Comparison of ENCODE assay signal across 8 mouse cellular contexts in the genomic region with DNA sequence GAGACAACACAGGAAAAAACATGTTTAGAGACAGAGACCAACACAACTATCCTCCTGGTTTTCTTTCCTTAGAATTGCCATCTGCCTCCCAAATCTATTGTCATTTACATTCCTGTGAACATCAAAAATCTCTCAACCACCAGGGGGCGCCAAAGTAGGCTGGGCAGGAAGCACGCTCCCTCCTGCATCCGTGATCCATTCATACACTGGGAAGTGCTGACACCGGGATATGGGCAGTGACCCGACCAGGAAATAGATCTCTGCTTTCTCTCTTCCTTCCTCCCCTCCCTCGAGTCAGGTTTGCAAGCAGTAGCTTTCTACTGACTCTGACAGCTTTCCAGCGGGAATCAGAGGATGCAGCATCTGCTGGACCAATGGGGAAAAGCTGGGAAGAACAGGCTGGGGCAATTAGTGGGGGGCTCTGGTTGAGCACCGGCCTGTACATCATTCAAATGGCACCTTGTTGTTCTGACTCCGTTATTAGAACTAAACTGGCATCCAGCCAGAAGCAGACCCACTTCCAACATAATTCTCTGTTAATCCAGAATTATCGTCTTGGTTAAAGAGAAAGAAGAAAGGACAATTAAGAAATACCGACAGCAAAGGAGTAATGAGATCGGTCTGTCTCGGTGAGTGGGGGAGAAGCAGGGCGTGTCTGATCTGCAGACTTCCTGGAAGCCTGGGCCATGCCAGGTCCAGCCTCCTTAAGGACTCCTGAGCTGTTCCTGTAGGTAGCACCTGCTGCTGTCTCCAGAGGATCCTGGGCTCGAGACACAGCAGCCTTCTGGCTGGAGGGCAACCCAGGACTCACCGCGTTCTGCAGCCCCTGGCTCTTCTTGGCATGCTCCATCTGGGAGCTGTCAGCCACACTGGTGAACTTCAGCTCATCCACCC. TPM values are rescaled to one million over a fixed set of nuclear protein-coding genes. Genes with fewer than 3 reads are reported as not detected.
A peak's percentile ranks its signal among the peaks of the same experiment; 100 is the strongest.
DNase-seq lines count a peak whose midpoint lies in the region; ATAC-seq and TF ChIP-seq lines count a peak whose summit lies in the region.

No protein-coding gene starts in this region.

- no peak overlapping the region for H3K9ac ChIP-seq in forebrain, embryonic 15.5 days (replicated peaks)
- no peak overlapping the region for H3K9ac ChIP-seq in hindbrain, postnatal 0 days (replicated peaks; ENCODE audit: low read length)
- no peak overlapping the region for H3K9ac ChIP-seq in midbrain, embryonic 16.5 days (ENCODE audit: low read depth, low read length)

- peak; percentile 78 for DNase-seq in layer of hippocampus, adult 11-12 months (ENCODE audit: low spot score)
- no peak for DNase-seq in layer of hippocampus, adult 9-11 months
- DNase-seq in adrenal gland, postnatal 36 days = peak; percentile 77 to 85
- DNase-seq in hindbrain, postnatal 0 days (ENCODE audit: low spot score) = peak; percentile 65
- DNase-seq in left cerebral cortex, postnatal 25 days (ENCODE audit: low spot score in 2 of 2) = peak; percentile 66 to 74
- DNase-seq in thymus, postnatal 0 days (ENCODE audit: low spot score) = peak; percentile 58

- H3K4me2 ChIP-seq in forebrain, embryonic 15.5 days (replicated peaks) = 0 out of 2 replicates have a peak overlapping the region, but pooled peaks have one; percentile 8
- H3K4me2 ChIP-seq in hindbrain, postnatal 0 days (ENCODE audit: low read depth, low read length) = no peak overlapping the region
- H3K4me2 ChIP-seq in midbrain, embryonic 16.5 days (ENCODE audit: low read length) = 0 out of 2 replicates have a peak overlapping the region, but pooled peaks have one; percentile 9

- ATAC-seq in forebrain, embryonic 15.5 days (replicated peaks) = no peak
- 0 out of 2 replicates have a peak, but pooled peaks have one; percentile 32 for ATAC-seq in hindbrain, postnatal 0 days
- ATAC-seq in midbrain, embryonic 16.5 days = 0 out of 2 replicates have a peak, but pooled peaks have one; percentile 54

- H3K27ac ChIP-seq in forebrain, embryonic 15.5 days (replicated peaks) = no peak overlapping the region
- no peak overlapping the region for H3K27ac ChIP-seq in hindbrain, postnatal 0 days
- no peak overlapping the region for H3K27ac ChIP-seq in midbrain, embryonic 16.5 days (ENCODE audit: low read length)

- intact Hi-C loops in left cerebral cortex, postnatal 25 days (cut with DNase I) = no loop called here

- H3K27me3 ChIP-seq in forebrain, embryonic 15.5 days = no peaks in the 10 kb centered on the region
- no peaks in the 10 kb centered on the region for H3K27me3 ChIP-seq in hindbrain, postnatal 0 days (ENCODE audit: insufficient read depth, low read length)
- no peaks in the 10 kb centered on the region for H3K27me3 ChIP-seq in midbrain, embryonic 16.5 days (ENCODE audit: control insufficient read depth, insufficient read depth, low read depth, low read length)

- 21% methylated on average over 17 of the region's 17 CpGs for WGBS in forebrain, embryonic 15.5 days
- WGBS in hindbrain, postnatal 0 days = 27% methylated on average over 17 of the region's 17 CpGs
- 33% methylated on average over 17 of the region's 17 CpGs for WGBS in midbrain, embryonic 16.5 days

- TF ChIP-seq CTCF in hindbrain, postnatal 0 days (IDR thresholded peaks at IDR 0.05; ENCODE audit: low read depth) = peak; percentile 82

- peaks cover 7% of the 10 kb centered on the region for H3K4me1 ChIP-seq in forebrain, embryonic 15.5 days
- no peaks in the 10 kb centered on the region for H3K4me1 ChIP-seq in hindbrain, postnatal 0 days (ENCODE audit: insufficient read depth, low read length)
- no peaks in the 10 kb centered on the region for H3K4me1 ChIP-seq in midbrain, embryonic 16.5 days (ENCODE audit: control insufficient read depth, insufficient read depth, low read length)

- H3K9me3 ChIP-seq in forebrain, embryonic 15.5 days = no peaks in the 10 kb centered on the region
- H3K9me3 ChIP-seq in hindbrain, postnatal 0 days (ENCODE audit: low read length) = no peaks in the 10 kb centered on the region
- H3K9me3 ChIP-seq in midbrain, embryonic 16.5 days (replicated peaks; ENCODE audit: control insufficient read depth, low read length, poor library complexity, severe bottlenecking) = no peaks in the 10 kb centered on the region

- no peak overlapping the region for H3K4me3 ChIP-seq in forebrain, embryonic 15.5 days
- no peak overlapping the region for H3K4me3 ChIP-seq in hindbrain, postnatal 0 days (ENCODE audit: low read length)
- H3K4me3 ChIP-seq in midbrain, embryonic 16.5 days (ENCODE audit: low read depth, low read length) = no peak overlapping the region

- H3K36me3 ChIP-seq in forebrain, embryonic 15.5 days = no peaks in the 10 kb centered on the region
- H3K36me3 ChIP-seq in hindbrain, postnatal 0 days (ENCODE audit: insufficient read depth, low read length) = no peaks in the 10 kb centered on the region
- no peaks in the 10 kb centered on the region for H3K36me3 ChIP-seq in midbrain, embryonic 16.5 days (ENCODE audit: control insufficient read depth, insufficient read depth, low read length)

RNA-seq across cellular contexts. Expression of gene Nrap, which starts 33.1 kb away (rescaled TPM):
- under 1 TPM; 0.07 to 0.20 TPM for total RNA-seq in adrenal gland, postnatal 36 days (2021)
- 0.41 and 0.45 TPM in 2 replicates for polyA plus RNA-seq in forebrain, embryonic 15.5 days (2015; fragmentation: Nextera tagmentation; extraction: Ambion mirVana)
- total RNA-seq in hindbrain, postnatal 0 days (2014; rRNA removed) = 0.37 and 0.68 TPM in 2 replicates
- 0.30 and 0.37 TPM in 2 replicates for polyA plus RNA-seq in hindbrain, postnatal 0 days (2015; fragmentation: Nextera tagmentation; extraction: Ambion mirVana)
- total RNA-seq in left cerebral cortex, postnatal 25 days (2021) = under 1 TPM; 0.64 to 0.69 TPM
- 0.97 and 1.3 TPM in 2 replicates for polyA plus RNA-seq in midbrain, embryonic 16.5 days (2015; fragmentation: Nextera tagmentation; extraction: Ambion mirVana)
- polyA plus RNA-seq in thymus, postnatal 0 days (2015; fragmentation: Nextera tagmentation; extraction: Ambion mirVana) = 0.15 and 0.22 TPM in 2 replicates

RNA-seq across cellular contexts. Expression of gene Casp7, which starts 40.2 kb away (rescaled TPM):
- 1 to 10 TPM; 7.2 to 9.9 TPM for total RNA-seq in adrenal gland, postnatal 36 days (2021)
- 14.7 TPM in 2 replicates for polyA plus RNA-seq in forebrain, embryonic 15.5 days (2015; fragmentation: Nextera tagmentation; extraction: Ambion mirVana)
- 17.6 and 22.4 TPM in 2 replicates for total RNA-seq in hindbrain, postnatal 0 days (2014; rRNA removed)
- 28.1 and 28.5 TPM in 2 replicates for polyA plus RNA-seq in hindbrain, postnatal 0 days (2015; fragmentation: Nextera tagmentation; extraction: Ambion mirVana)
- total RNA-seq in left cerebral cortex, postnatal 25 days (2021) = 1 to 10 TPM; 3.5 to 3.8 TPM
- polyA plus RNA-seq in midbrain, embryonic 16.5 days (2015; fragmentation: Nextera tagmentation; extraction: Ambion mirVana) = 22.2 and 26.0 TPM in 2 replicates
- polyA plus RNA-seq in thymus, postnatal 0 days (2015; fragmentation: Nextera tagmentation; extraction: Ambion mirVana) = 35.1 and 36.5 TPM in 2 replicates
